Mouse (Mus musculus) MEL (cell line): Measurements from ENCODE around the gene Sart3.

Experiments used
- E2F4 ChIP-seq: IDR thresholded peaks from 2 replicates; pipeline ENCODE4 v1.6.1; 2011; ENCODE audit warnings: low read depth, low read length, improper control_type of control experiment, borderline replicate concordance
- EP300 ChIP-seq, 2 experiments: IDR thresholded peaks; 2 replicates each; pipeline ENCODE4 v1.6.1; 2011; ENCODE audit warnings: improper control_type of control experiment in 2 of 2, low read length in 2 of 2, low read depth in 1 of 2, mild to moderate bottlenecking in 1 of 2
- HCFC1 ChIP-seq: IDR thresholded peaks from 2 replicates; pipeline ENCODE4 v1.6.1; 2012; ENCODE audit warnings: low read depth, mild to moderate bottlenecking, inconsistent platforms, low read length, improper control_type of control experiment, moderate library complexity

DNA sequence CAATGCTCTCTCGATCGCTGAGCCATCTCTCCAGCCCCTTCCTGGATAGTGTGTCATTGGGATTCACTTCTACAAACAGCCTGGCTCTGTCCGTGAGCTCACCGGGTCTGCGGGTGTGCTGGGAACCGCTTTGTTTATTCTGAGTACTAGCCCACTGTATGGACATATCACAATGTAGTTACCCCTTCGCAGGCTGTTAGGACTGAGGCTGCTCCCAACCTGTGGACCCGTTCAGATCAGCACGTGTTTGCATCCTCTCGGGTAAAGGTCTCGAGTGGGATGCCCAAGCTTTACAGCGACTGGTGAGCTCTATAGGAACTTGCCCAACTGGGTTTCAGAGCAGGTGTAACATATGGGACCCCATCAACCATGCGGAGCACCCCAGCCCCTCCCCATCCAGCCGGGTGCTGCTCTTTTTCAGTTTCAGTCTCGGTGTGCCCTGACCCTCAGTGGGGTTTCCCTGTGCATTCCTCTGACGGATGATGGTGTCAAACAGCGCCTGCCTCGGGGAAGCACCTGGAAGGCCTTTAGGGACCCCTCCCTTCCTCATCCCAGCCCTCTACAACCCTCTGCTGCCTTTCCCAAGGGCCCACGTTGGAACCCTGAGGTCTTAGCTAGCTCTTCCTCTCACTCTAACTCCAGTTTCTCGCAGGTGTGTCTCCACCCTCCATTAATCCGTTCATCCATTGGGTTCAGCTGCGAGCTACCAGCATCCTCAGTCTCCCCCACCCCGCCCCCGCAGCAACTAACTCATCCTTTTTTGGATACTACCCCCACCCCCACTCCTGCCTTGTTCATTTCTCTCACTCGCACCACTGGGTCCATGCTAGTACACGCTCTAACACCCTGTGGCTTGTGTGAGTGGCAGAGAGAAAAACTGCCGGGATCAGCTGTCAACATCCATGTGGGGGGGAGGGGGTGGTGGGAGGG is 42.1 kb upstream of the Sart3 start:
- TF ChIP-seq E2F4 (no peak), EP300 (IDR thresholded peaks at IDR 0.05; ENCODE audit: low read depth in 1 of 2, low read length in 2 of 2) (no peak), HCFC1 (no peak)
